Comparison of ENCODE assay signal across 21 mouse cellular contexts in genomic region chr9:31085556-31085955, GRCm38 (mm10). TPM values are rescaled to one million over a fixed set of nuclear protein-coding genes. Genes with fewer than 3 reads are reported as not detected.
DNase-seq lines count a peak whose midpoint lies in the region.
"Had no signal": no experiment of that assay in that cellular context is flagged by ENCODE, and none has a peak within 500 bp of the region (broad histone marks: within the 10 kb centered on the region; RNA-seq: fewer than 3 reads in every experiment).

No protein-coding gene starts in this region.

- H3K9me3 ChIP-seq in heart, embryonic 10.5 days, result no peaks in the 10 kb centered on the region
- H3K9me3 ChIP-seq: embryonic facial prominence, embryonic 13.5 days; embryonic facial prominence, embryonic 15.5 days; forebrain, embryonic 10.5 days; forebrain, embryonic 12.5 days had no signal

- H3K27ac ChIP-seq in heart, embryonic 10.5 days, result no peak overlapping the region
- H3K27ac ChIP-seq: embryonic facial prominence, embryonic 13.5 days; embryonic facial prominence, embryonic 15.5 days; forebrain, embryonic 10.5 days; forebrain, embryonic 12.5 days had no signal

- peaks cover 51% of the 10 kb centered on the region for H3K27me3 ChIP-seq in heart, embryonic 10.5 days (ENCODE audit: insufficient read depth, poor library complexity, severe bottlenecking)

- DNase-seq in heart, embryonic 10.5 days (ENCODE audit: low spot score), result peak; percentile 57
- no peak for DNase-seq in heart, adult 18-20 months
- peak; percentile 0 for DNase-seq in lung, postnatal 10 days
- DNase-seq in lung, postnatal 4 days, result no peak
- DNase-seq in urinary bladder, postnatal 4 days (ENCODE audit: low spot score in 2 of 2), result peak; percentile 7 to 43
- DNase-seq in urinary bladder, adult 18-20 months (ENCODE audit: low spot score in 2 of 2), result no peak
- DNase-seq: adrenal gland, adult 2 months; adrenal gland, postnatal 10 days; adrenal gland, postnatal 25 days; cerebellum, adult 11 months; cerebellum, adult 18-20 months; cerebellum, adult 8-10 months; cerebellum, adult 9-11 months; cerebellum, postnatal 14 days; cerebellum, postnatal 36 days; embryo, embryonic 11 days had no signal

- H3K36me3 ChIP-seq in heart, embryonic 10.5 days, result no peaks in the 10 kb centered on the region
- H3K36me3 ChIP-seq: embryonic facial prominence, embryonic 13.5 days; embryonic facial prominence, embryonic 15.5 days; forebrain, embryonic 10.5 days; forebrain, embryonic 12.5 days had no signal

- 0 out of 2 replicates have a peak, but pooled peaks cover 3% of the 10 kb centered on the region for H3K4me1 ChIP-seq in heart, embryonic 10.5 days

- H3K4me3 ChIP-seq in heart, embryonic 10.5 days, result no peak overlapping the region
- H3K4me3 ChIP-seq: embryonic facial prominence, embryonic 13.5 days; embryonic facial prominence, embryonic 15.5 days; erythroblast, embryonic 14.5 days; forebrain, embryonic 10.5 days; forebrain, embryonic 12.5 days had no signal

- WGBS in heart, embryonic 10.5 days, result 65% methylated on average over 5 of the region's 5 CpGs

RNA-seq across cellular contexts. Expression of gene St14, which starts 46.1 kb away (rescaled TPM):
- 2.3 and 5.9 TPM in 2 replicates for polyA plus RNA-seq in heart, embryonic 10.5 days (2016; fragmentation: Nextera tagmentation; extraction: Ambion mirVana)
- under 1 TPM; 0.32 to 0.49 TPM for total RNA-seq in heart, adult 18-20 months (2021)

RNA-seq across cellular contexts. Expression of gene Zbtb44, which starts 55.1 kb away (rescaled TPM):
- 4.6 and 6.1 TPM in 2 replicates for polyA plus RNA-seq in heart, embryonic 10.5 days (2016; fragmentation: Nextera tagmentation; extraction: Ambion mirVana)
- 10 to 100 TPM; 30.3 to 35.5 TPM for total RNA-seq in heart, adult 18-20 months (2021)

Comparison
In these comparisons a context has a peak if more than half of its experiments do, and no peak if none do; other contexts are left out.
1. DNase-seq: peak in heart, embryonic 10.5 days (single experiment), lung, postnatal 10 days (single experiment) and urinary bladder, postnatal 4 days (2 of 2); none in heart, adult 18-20 months (0 of 2), lung, postnatal 4 days (0 of 2) and urinary bladder, adult 18-20 months (0 of 2).